Mouse (Mus musculus) lung, postnatal 25 days (tissue): ENCODE results near the gene S1pr1.
A peak's percentile ranks its signal among the peaks of the same experiment; 100 is the strongest.

Source experiments
- DNase-seq: peaks from one replicate; pipeline ENCODE4 v3.0.0; 2022; ENCODE audit warnings: low spot score

Gene S1pr1

DNA sequence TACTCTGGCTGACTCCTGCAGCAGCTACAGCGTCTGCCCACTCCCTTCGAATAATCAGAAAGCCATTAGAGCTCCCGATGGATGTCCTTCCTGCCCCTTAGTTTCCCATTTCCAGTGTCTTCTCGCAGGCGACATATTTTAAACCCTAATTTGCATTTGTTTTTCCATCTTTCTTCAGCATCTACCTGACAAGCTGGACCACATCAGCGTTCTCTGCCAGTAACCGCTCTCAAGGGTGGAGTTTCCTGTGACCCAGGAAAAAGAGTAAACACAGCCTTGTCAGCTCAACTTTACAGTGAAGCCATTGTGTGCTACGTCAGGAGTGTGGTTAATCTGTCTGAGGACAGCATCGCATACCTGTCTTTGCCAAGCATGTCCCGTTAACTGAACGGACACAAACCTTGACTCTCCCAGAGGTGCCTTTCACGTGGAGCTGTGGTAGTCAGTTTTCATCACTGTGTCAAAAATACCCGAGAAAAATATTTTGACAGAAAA, 41.2 kb downstream of the S1pr1 start:
- DNase-seq, result peak; percentile 72

DNA sequence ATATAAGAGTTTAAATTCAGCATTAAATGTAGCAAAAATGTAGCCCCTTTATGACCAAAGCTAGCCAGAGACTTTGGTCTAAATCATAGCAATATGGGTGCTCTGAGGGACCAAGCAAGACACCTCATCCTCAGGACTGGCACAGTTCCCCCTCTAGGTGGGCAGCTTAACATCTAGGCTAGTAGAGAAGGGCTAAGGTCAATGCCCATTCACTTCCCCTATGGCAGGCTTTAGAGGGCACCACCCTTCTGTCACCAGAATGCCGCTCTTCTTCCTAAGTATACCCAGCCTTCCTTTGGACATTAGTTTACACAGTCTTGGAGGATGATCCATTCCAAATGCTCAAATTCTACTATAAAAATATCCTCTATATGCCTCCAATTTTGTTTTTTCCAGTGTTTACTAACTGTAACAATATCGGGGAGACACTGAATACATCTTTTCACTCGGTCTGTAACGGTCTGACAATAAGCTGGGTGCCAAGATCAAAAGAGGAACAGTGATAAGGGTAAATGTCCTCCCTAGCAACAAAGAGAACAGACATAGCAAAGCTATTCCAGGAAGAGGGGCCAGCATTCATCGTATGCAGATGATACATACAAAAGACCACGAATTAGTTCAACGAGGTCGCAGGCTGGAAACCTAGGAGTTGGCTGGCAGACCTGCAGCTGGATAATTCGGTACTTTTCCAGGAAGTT, 41.8 kb downstream of the S1pr1 start:
- DNase-seq, result peak; percentile 43

- no peak for DNase-seq
Measured at GRCm38 (mm10) chr3:115669230-115669629, 45.6 kb downstream of the S1pr1 start.

- DNase-seq, result no peak
Measured at GRCm38 (mm10) chr3:115667182-115667581, 47.7 kb downstream of the S1pr1 start.

GRCm38 (mm10) chr3:115666547-115666946, 48.3 kb downstream of the S1pr1 start:
- no peak for DNase-seq

DNA sequence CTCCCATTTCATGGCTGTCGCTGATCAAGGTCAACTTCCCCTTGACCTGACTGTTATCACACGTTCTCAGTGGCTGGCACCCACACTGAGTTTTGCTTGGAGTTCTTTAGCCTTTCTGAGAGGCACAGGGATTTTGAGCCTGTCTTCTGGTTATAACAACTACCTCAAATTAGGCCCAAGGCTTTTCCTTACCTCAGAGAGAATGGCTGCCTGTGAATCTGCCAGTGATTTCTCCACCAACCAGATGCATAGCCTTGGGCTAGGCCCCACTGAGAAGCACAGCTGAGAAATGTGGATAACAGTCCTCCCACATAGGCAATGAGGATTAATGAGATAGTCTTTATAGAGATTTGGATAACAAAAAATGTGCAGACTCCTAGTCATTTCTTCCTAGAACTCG, 50.4 kb downstream of the S1pr1 start:
- DNase-seq, result no peak

DNA sequence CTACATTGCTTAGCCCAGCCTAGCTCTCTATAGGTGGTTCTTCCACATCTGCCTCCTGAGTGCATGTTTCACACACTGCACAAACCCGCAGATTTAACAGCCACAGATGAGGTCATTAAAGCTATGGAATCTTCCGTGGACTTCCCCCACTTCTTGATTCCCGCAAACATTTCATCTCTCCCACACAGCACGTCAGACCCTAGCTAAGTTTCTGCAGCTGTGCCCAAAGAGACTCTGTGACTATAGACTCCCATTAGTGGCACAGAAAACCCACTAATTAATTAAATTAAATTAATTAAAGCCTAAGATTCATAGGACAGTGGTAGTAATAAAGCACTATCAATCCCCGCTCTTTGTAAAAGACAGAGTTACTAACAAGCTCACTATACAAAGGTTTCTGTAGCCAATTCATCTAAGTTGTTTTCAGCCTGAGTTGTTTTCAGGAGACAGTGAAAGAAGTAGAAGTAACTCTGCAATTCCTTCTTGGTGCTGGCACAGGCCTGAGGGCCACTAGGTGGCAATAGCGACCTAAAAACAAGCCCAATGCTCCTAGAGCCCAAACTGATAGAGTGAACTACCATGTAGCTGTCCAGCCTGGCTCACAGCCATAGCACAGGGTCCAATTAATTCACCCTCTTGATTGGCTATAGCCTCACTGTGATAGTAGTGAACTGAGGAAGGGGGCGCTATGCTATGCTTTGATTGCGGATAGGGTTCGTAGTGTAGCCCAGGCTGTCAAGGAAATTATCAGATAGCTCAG, 54.0 kb downstream of the S1pr1 start:
- peak; percentile 80 for DNase-seq
